Mouse (Mus musculus): ENCODE measurements around the gene Tmem258.

DNA sequence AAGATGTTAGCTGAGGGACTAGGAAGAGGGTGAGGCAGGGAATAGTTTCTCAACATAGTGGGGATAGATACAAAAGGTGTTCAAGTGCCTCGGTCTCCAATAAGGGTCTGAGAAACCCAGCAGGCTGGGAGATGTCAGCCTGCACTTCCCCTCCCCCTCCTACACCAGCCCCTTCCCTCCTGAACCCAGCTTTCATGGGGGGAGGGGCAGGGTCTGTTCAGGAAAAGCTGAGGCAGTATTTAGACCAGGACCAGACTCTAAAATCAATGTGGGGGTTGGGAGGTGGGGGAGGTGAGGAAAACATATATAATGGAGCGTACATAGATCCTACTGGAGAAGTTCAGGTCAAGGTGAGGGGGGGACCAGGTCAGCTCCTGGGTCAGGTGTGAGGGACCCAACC lies 35.6 kb downstream of the Tmem258 start:
- TF ChIP-seq MAFK (IDR thresholded peaks at IDR 0.05; ENCODE audit: insufficient read depth, low read depth, low read length): no peak
- no peak for TF ChIP-seq CHD2 (IDR thresholded peaks at IDR 0.05; ENCODE audit: low read depth, low read length)
- TF ChIP-seq ZC3H11A (IDR thresholded peaks at IDR 0.05; ENCODE audit: borderline replicate concordance, low read depth, low read length): no peak

Data from ES-E14 (cell line).